Mouse (Mus musculus): Measurements from ENCODE around the gene Dgat2. TPM values are rescaled to one million over a fixed set of nuclear protein-coding genes. Genes with fewer than 3 reads are reported as not detected.

Gene Dgat2
- polyA plus RNA-seq, 1 experiment: 113 TPM

- WGBS: 82% methylated on average over 2 of the region's 2 CpGs
- DNase-seq (ENCODE audit: low read depth, low spot score): no peak
These were observed 16.3 kb upstream of the Dgat2 start for GRCm38 (mm10) chr7:99198811-99199210.

GRCm38 (mm10) chr7:99194511-99194910 lies 12.0 kb upstream of the Dgat2 start:
- no peak for DNase-seq (ENCODE audit: low read depth, low spot score)
- WGBS: 36% methylated on average over 2 of the region's 2 CpGs

GRCm38 (mm10) chr7:99193926-99194325 lies 11.4 kb upstream of the Dgat2 start:
- DNase-seq (ENCODE audit: low read depth, low spot score): no peak
- WGBS: 88% methylated on average over 4 of the region's 4 CpGs

- DNase-seq (ENCODE audit: low read depth, low spot score): no peak
These were observed 8.9 kb upstream of the Dgat2 start for GRCm38 (mm10) chr7:99191411-99191810.

- 77% methylated on average over 5 of the region's 5 CpGs for WGBS
- no peak for DNase-seq (ENCODE audit: low read depth, low spot score)
These were observed 7.4 kb upstream of the Dgat2 start for GRCm38 (mm10) chr7:99189885-99190284.

- no peak for DNase-seq (ENCODE audit: low read depth, low spot score)
- 86% methylated on average over 6 of the region's 6 CpGs for WGBS
These were observed 6.1 kb upstream of the Dgat2 start for GRCm38 (mm10) chr7:99188630-99189029.

- DNase-seq (ENCODE audit: low read depth, low spot score): no peak
- WGBS: 81% methylated on average over 5 of the region's 5 CpGs
These were observed 4.9 kb upstream of the Dgat2 start for GRCm38 (mm10) chr7:99187451-99187850.

- WGBS: 93% methylated on average over 3 of the region's 3 CpGs
These were observed 2.9 kb upstream of the Dgat2 start for GRCm38 (mm10) chr7:99185405-99185804.

GRCm38 (mm10) chr7:99183751-99184150 lies 1.2 kb upstream of the Dgat2 start:
- DNase-seq (ENCODE audit: low read depth, low spot score): no peak
- WGBS: 77% methylated on average over 6 of the region's 6 CpGs

More at GRCm38 (mm10) chr7:99185405-99185804, 2.9 kb upstream of the Dgat2 start:
- DNase-seq (ENCODE audit: low read depth, low spot score): no peak

- DNase-seq (ENCODE audit: low read depth, low spot score): no peak
- 26% methylated on average over 14 of the region's 14 CpGs for WGBS
These were observed 694 bp downstream of the Dgat2 start for GRCm38 (mm10) chr7:99181619-99182431.

GRCm38 (mm10) chr7:99180162-99180561 lies 2.4 kb downstream of the Dgat2 start:
- 46% methylated on average over 1 of the region's 1 CpGs for WGBS
- DNase-seq (ENCODE audit: low read depth, low spot score): no peak

GRCm38 (mm10) chr7:99179271-99179670 lies 3.2 kb downstream of the Dgat2 start:
- 95% methylated on average over 9 of the region's 9 CpGs for WGBS
- no peak for DNase-seq (ENCODE audit: low read depth, low spot score)

- 95% methylated on average over 5 of the region's 5 CpGs for WGBS
- no peak for DNase-seq (ENCODE audit: low read depth, low spot score)
These were observed 5.1 kb downstream of the Dgat2 start for GRCm38 (mm10) chr7:99177386-99177785.

- WGBS: 97% methylated on average over 9 of the region's 9 CpGs
- DNase-seq (ENCODE audit: low read depth, low spot score): no peak
These were observed 6.9 kb downstream of the Dgat2 start for GRCm38 (mm10) chr7:99175666-99176065.

- DNase-seq (ENCODE audit: low read depth, low spot score): no peak
- WGBS: 53% methylated on average over 11 of the region's 11 CpGs
These were observed 7.4 kb downstream of the Dgat2 start for GRCm38 (mm10) chr7:99175118-99175517.

GRCm38 (mm10) chr7:99174006-99174405 lies 8.5 kb downstream of the Dgat2 start:
- WGBS: 95% methylated on average over 4 of the region's 4 CpGs
- DNase-seq (ENCODE audit: low read depth, low spot score): no peak

GRCm38 (mm10) chr7:99172898-99173297 lies 9.6 kb downstream of the Dgat2 start:
- DNase-seq (ENCODE audit: low read depth, low spot score): peak; percentile 87
- 31% methylated on average over 6 of the region's 6 CpGs for WGBS

- WGBS: 87% methylated on average over 10 of the region's 10 CpGs
- DNase-seq (ENCODE audit: low read depth, low spot score): no peak
These were observed 10.6 kb downstream of the Dgat2 start for GRCm38 (mm10) chr7:99171730-99172463.

GRCm38 (mm10) chr7:99170519-99170918 lies 12.0 kb downstream of the Dgat2 start:
- no peak for DNase-seq (ENCODE audit: low read depth, low spot score)
- 76% methylated on average over 6 of the region's 6 CpGs for WGBS

- 61% methylated on average over 9 of the region's 9 CpGs for WGBS
- DNase-seq (ENCODE audit: low read depth, low spot score): no peak
These were observed 12.7 kb downstream of the Dgat2 start for GRCm38 (mm10) chr7:99169717-99170403.
